Mouse (Mus musculus) stomach, embryonic 16.5 days (tissue): ENCODE data around the gene Otub2. TPM values are rescaled to one million over a fixed set of nuclear protein-coding genes. Genes with fewer than 3 reads are reported as not detected.

ENCODE experiments used
- ATAC-seq: fragments of 200-750 bp; cut with Nextera tagmentation; 2 replicates; pipeline ENCODE4 v1.8.0; 2017; ENCODE audit warnings: moderate number of reproducible peaks, moderate TSS enrichment; ENCODE audit not compliant: insufficient read depth, low FRiP score
- H3K27ac ChIP-seq: fragments of 300-500 bp; sonication (generic); 2 replicates; pipeline ENCODE4 v1.5.1; 2014; ENCODE audit warnings: low read length
- H3K27me3 ChIP-seq: fragments of 300-500 bp; sonication (generic); 2 replicates; pipeline ENCODE4 v1.6.1; 2014; ENCODE audit warnings: low read length, control low read depth, mixed read lengths; ENCODE audit not compliant: control insufficient read depth, insufficient read depth
- H3K36me3 ChIP-seq: fragments of 300-500 bp; sonication (generic); 2 replicates; pipeline ENCODE4 v1.6.1; 2014; ENCODE audit warnings: low read length; ENCODE audit not compliant: control insufficient read depth, insufficient read depth
- H3K4me1 ChIP-seq: fragments of 300-500 bp; sonication (generic); 2 replicates; pipeline ENCODE4 v1.6.1; 2014; ENCODE audit warnings: low read length, control low read depth, mixed read lengths; ENCODE audit not compliant: control insufficient read depth, insufficient read depth
- H3K4me2 ChIP-seq: fragments of 300-500 bp; sonication (generic); 2 replicates; pipeline ENCODE4 v1.6.1; 2014; ENCODE audit warnings: low read depth, low read length, mixed read lengths
- H3K4me3 ChIP-seq: fragments of 300-500 bp; sonication (generic); replicated peaks from 2 replicates; pipeline ENCODE4 v1.5.1; 2014; ENCODE audit warnings: mild to moderate bottlenecking, low read length
- H3K9ac ChIP-seq: fragments of 300-500 bp; sonication (generic); 2 replicates; pipeline ENCODE4 v1.6.1; 2014; ENCODE audit warnings: low read length
- H3K9me3 ChIP-seq: fragments of 300-500 bp; sonication (generic); replicated peaks from 2 replicates; pipeline ENCODE4 v1.6.1; 2016; ENCODE audit warnings: low read length, control low read depth; ENCODE audit not compliant: control insufficient read depth
- WGBS: fragments of 180-500 bp; shearing (Covaris S2); extraction: QIAGEN DNeasy Blood & Tissue Kit; methylation state at CpG from one replicate; pipeline ENCODE4 v1.1.7; 2014; 5-methylcytosine and 5-hydroxymethylcytosine counted together
- polyA plus RNA-seq: library from polyadenylated mRNA; unstranded; fragments of >200 nt; fragmentation: Nextera tagmentation; extraction: Ambion mirVana; gene quantifications from 2 replicates; pipeline ENCODE4 v1.2.1, GENCODE M21; 2015

The Otub2 gene
- 10.6 and 12.2 TPM in 2 replicates for polyA plus RNA-seq

- H3K27me3 ChIP-seq: no peaks in the 10 kb centered on the region
- peak within 1 kb of the TSS; percentile 93 for H3K9ac ChIP-seq
- H3K4me3 ChIP-seq: peak within 1 kb of the TSS; percentile 85
- H3K4me2 ChIP-seq: peak within 1 kb of the TSS; percentile 70
- H3K36me3 ChIP-seq: no peaks in the 10 kb centered on the region
- peak; percentile 98 for ATAC-seq
- peaks cover 4% of the 10 kb centered on the region; the same call in 1 of the 2 replicates for H3K4me1 ChIP-seq
- H3K27ac ChIP-seq: no peak within 1 kb of the TSS
- under 1% methylated on average over 58 of the region's 58 CpGs for WGBS
- no peaks in the 10 kb centered on the region for H3K9me3 ChIP-seq
Measured at GRCm38 (mm10) chr12:103388505-103389347, at the start of gene Otub2. Gene Otub2, plus strand, starts transcription at chr12:103388682.

GRCm38 (mm10) chr12:103341212-103341611 lies 47.3 kb upstream of the Otub2 start:
- Histone ChIP-seq H3K4me2 (no peak overlapping the region), H3K4me3 (no peak overlapping the region), H3K9ac (no peak overlapping the region), H3K36me3 (no peaks in the 10 kb centered on the region), H3K27me3 (no peaks in the 10 kb centered on the region), H3K27ac (no peak overlapping the region), H3K4me1 (no peaks in the 10 kb centered on the region), H3K9me3 (no peaks in the 10 kb centered on the region)
- no peak for ATAC-seq
- 68% methylated on average over 5 of the region's 5 CpGs for WGBS

GRCm38 (mm10) chr12:103343456-103343855 lies 45.0 kb upstream of the Otub2 start:
- no peaks in the 10 kb centered on the region for H3K27me3 ChIP-seq
- WGBS: 71% methylated on average over 8 of the region's 8 CpGs
- H3K4me2 ChIP-seq: no peak overlapping the region
- no peaks in the 10 kb centered on the region for H3K4me1 ChIP-seq
- no peak overlapping the region for H3K4me3 ChIP-seq
- H3K9me3 ChIP-seq: no peaks in the 10 kb centered on the region
- H3K9ac ChIP-seq: no peak overlapping the region
- no peak for ATAC-seq
- H3K27ac ChIP-seq: no peak overlapping the region
- no peaks in the 10 kb centered on the region for H3K36me3 ChIP-seq

- Histone ChIP-seq H3K9me3 (no peaks in the 10 kb centered on the region), H3K4me1 (no peaks in the 10 kb centered on the region), H3K27me3 (no peaks in the 10 kb centered on the region), H3K4me3 (no peak overlapping the region), H3K9ac (no peak overlapping the region), H3K36me3 (no peaks in the 10 kb centered on the region), H3K4me2 (no peak overlapping the region), H3K27ac (no peak overlapping the region)
- WGBS: 59% methylated on average over 7 of the region's 7 CpGs
- ATAC-seq: no peak
Measured at GRCm38 (mm10) chr12:103344934-103345333, 43.5 kb upstream of the Otub2 start.

- H3K9me3 ChIP-seq: no peaks in the 10 kb centered on the region
- no peak overlapping the region for H3K4me2 ChIP-seq
- H3K27me3 ChIP-seq: no peaks in the 10 kb centered on the region
- H3K36me3 ChIP-seq: no peaks in the 10 kb centered on the region
- no peak for ATAC-seq
- H3K9ac ChIP-seq: no peak overlapping the region
- no peak overlapping the region for H3K27ac ChIP-seq
- no peak overlapping the region for H3K4me3 ChIP-seq
- no peaks in the 10 kb centered on the region for H3K4me1 ChIP-seq
- WGBS: 73% methylated on average over 8 of the region's 8 CpGs
Measured at GRCm38 (mm10) chr12:103346945-103347344, 41.5 kb upstream of the Otub2 start.

- H3K4me3 ChIP-seq: no peak overlapping the region
- H3K9me3 ChIP-seq: no peaks in the 10 kb centered on the region
- no peak overlapping the region for H3K4me2 ChIP-seq
- H3K9ac ChIP-seq: no peak overlapping the region
- H3K27ac ChIP-seq: no peak overlapping the region
- no peaks in the 10 kb centered on the region for H3K4me1 ChIP-seq
- ATAC-seq: no peak
- H3K36me3 ChIP-seq: no peaks in the 10 kb centered on the region
- no peaks in the 10 kb centered on the region for H3K27me3 ChIP-seq
- 50% methylated on average over 5 of the region's 5 CpGs for WGBS
Measured at GRCm38 (mm10) chr12:103347406-103347805, 41.1 kb upstream of the Otub2 start.

GRCm38 (mm10) chr12:103348506-103348905 lies 40.0 kb upstream of the Otub2 start:
- Histone ChIP-seq H3K4me3 (no peak overlapping the region), H3K4me1 (no peaks in the 10 kb centered on the region), H3K4me2 (no peak overlapping the region), H3K27ac (no peak overlapping the region), H3K27me3 (no peaks in the 10 kb centered on the region), H3K9ac (no peak overlapping the region), H3K9me3 (no peaks in the 10 kb centered on the region), H3K36me3 (no peaks in the 10 kb centered on the region)
- 2% methylated on average over 3 of the region's 3 CpGs for WGBS
- peak; percentile 48; the same call in 1 of the 2 replicates for ATAC-seq

- Histone ChIP-seq H3K4me1 (peaks cover 3% of the 10 kb centered on the region; the same call in 1 of the 2 replicates), H3K27me3 (no peaks in the 10 kb centered on the region), H3K36me3 (no peaks in the 10 kb centered on the region), H3K4me2 (no peak overlapping the region), H3K9ac (no peak overlapping the region), H3K27ac (no peak overlapping the region), H3K9me3 (no peaks in the 10 kb centered on the region), H3K4me3 (no peak overlapping the region)
- no peak for ATAC-seq
- WGBS: 89% methylated on average over 6 of the region's 6 CpGs
Measured at GRCm38 (mm10) chr12:103352735-103353134, 35.7 kb upstream of the Otub2 start.

GRCm38 (mm10) chr12:103353538-103353937 lies 34.9 kb upstream of the Otub2 start:
- H3K27ac ChIP-seq: no peak overlapping the region
- no peak for ATAC-seq
- no peaks in the 10 kb centered on the region for H3K36me3 ChIP-seq
- peaks cover 3% of the 10 kb centered on the region; the same call in 1 of the 2 replicates for H3K4me1 ChIP-seq
- 17% methylated on average over 5 of the region's 5 CpGs for WGBS
- peak overlapping the region; percentile 34 for H3K4me2 ChIP-seq
- H3K27me3 ChIP-seq: no peaks in the 10 kb centered on the region
- H3K9me3 ChIP-seq: no peaks in the 10 kb centered on the region
- H3K9ac ChIP-seq: peak overlapping the region; percentile 32
- peak overlapping the region; percentile 37 for H3K4me3 ChIP-seq
